Mouse (Mus musculus) neural tube, embryonic 11.5 days (tissue): Measurements from ENCODE around the gene Atad3a. TPM values are rescaled to one million over a fixed set of nuclear protein-coding genes. Genes with fewer than 3 reads are reported as not detected.
A peak's percentile ranks its signal among the peaks of the same experiment; 100 is the strongest.

Experiments used
- ATAC-seq: fragments of 200-750 bp; cut with Nextera tagmentation; 2 replicates; pipeline ENCODE4 v1.8.0; 2017; ENCODE audit warnings: moderate number of reproducible peaks, mild to moderate bottlenecking, moderate TSS enrichment, moderate library complexity; ENCODE audit not compliant: insufficient read depth, low FRiP score, low TSS enrichment
- DNase-seq: peaks from one replicate; pipeline ENCODE4 v3.0.0-alpha.2; 2015; ENCODE audit warnings: low spot score
- H3K27ac ChIP-seq: fragments of 300-500 bp; sonication (generic); 2 replicates; pipeline ENCODE4 v1.5.1; 2014; ENCODE audit warnings: low read depth, mild to moderate bottlenecking, low read length
- H3K27me3 ChIP-seq: fragments of 300-500 bp; sonication (generic); 2 replicates; pipeline ENCODE4 v1.6.1; 2014; ENCODE audit warnings: mild to moderate bottlenecking, low read length, mixed read lengths; ENCODE audit not compliant: control insufficient read depth, insufficient read depth
- H3K36me3 ChIP-seq: fragments of 300-500 bp; sonication (generic); 2 replicates; pipeline ENCODE4 v1.6.1; 2014; ENCODE audit warnings: mild to moderate bottlenecking, low read length, moderate library complexity, mixed read lengths; ENCODE audit not compliant: control insufficient read depth, insufficient read depth
- H3K4me1 ChIP-seq: fragments of 300-500 bp; sonication (generic); 2 replicates; pipeline ENCODE4 v1.6.1; 2014; ENCODE audit warnings: low read length, mixed read lengths; ENCODE audit not compliant: control insufficient read depth, insufficient read depth
- H3K4me2 ChIP-seq: fragments of 300-500 bp; sonication (generic); 2 replicates; pipeline ENCODE4 v1.6.1; 2014; ENCODE audit warnings: low read depth, mild to moderate bottlenecking, moderate library complexity
- H3K4me3 ChIP-seq: fragments of 300-500 bp; sonication (generic); 2 replicates; pipeline ENCODE4 v1.5.1; 2014; ENCODE audit warnings: low read depth, low read length
- H3K9ac ChIP-seq: fragments of 300-500 bp; sonication (generic); 2 replicates; pipeline ENCODE4 v1.6.1; 2014; ENCODE audit warnings: mild to moderate bottlenecking, low read length
- H3K9me3 ChIP-seq: fragments of 300-500 bp; sonication (generic); 2 replicates; pipeline ENCODE4 v1.6.1; 2016; ENCODE audit warnings: low read length; ENCODE audit not compliant: control insufficient read depth
- WGBS: fragments of 180-500 bp; shearing (Covaris S2); extraction: QIAGEN DNeasy Blood & Tissue Kit; methylation state at CpG from one replicate; pipeline ENCODE4 v1.1.7; 2014; 5-methylcytosine and 5-hydroxymethylcytosine counted together
- polyA plus RNA-seq: library from polyadenylated mRNA; unstranded; fragments of >200 nt; fragmentation: Nextera tagmentation; extraction: Ambion mirVana; gene quantifications from 2 replicates; pipeline ENCODE4 v1.2.1, GENCODE M21; 2014

Atad3a gene
- polyA plus RNA-seq = 92.4 and 101 TPM in 2 replicates

- Histone ChIP-seq H3K9me3 (no peaks in the 10 kb centered on the region), H3K4me3 (peak within 1 kb of the TSS; percentile 80), H3K9ac (peak within 1 kb of the TSS; percentile 69), H3K27me3 (no peaks in the 10 kb centered on the region), H3K27ac (no peak within 1 kb of the TSS), H3K4me1 (peaks cover 14% of the 10 kb centered on the region), H3K36me3 (peaks cover 7% of the 10 kb centered on the region; the same call in 1 of the 2 replicates), H3K4me2 (peak within 1 kb of the TSS; percentile 99)
- ATAC-seq = peak; percentile 94
- WGBS = under 1% methylated on average over 68 of the region's 68 CpGs
- peak; percentile 96 for DNase-seq
Measured at GRCm38 (mm10) chr4:155760613-155761355, at the start of gene Atad3a. TSS of gene Atad3a (minus strand) at chr4:155761093.

- Histone ChIP-seq H3K36me3 (peaks cover 9% of the 10 kb centered on the region), H3K9me3 (no peaks in the 10 kb centered on the region)
Measured at GRCm38 (mm10) chr4:155807841-155808240, 46.9 kb upstream of the Atad3a start.

GRCm38 (mm10) chr4:155803340-155804041 is 42.6 kb upstream of the Atad3a start:
- no peak overlapping the region for H3K27ac ChIP-seq

More at GRCm38 (mm10) chr4:155807841-155808240, 46.9 kb upstream of the Atad3a start:
- H3K27ac ChIP-seq = no peak overlapping the region
- no peak overlapping the region for H3K9ac ChIP-seq
- no peak for ATAC-seq
- 87% methylated on average over 3 of the region's 3 CpGs for WGBS
- H3K4me2 ChIP-seq = no peak overlapping the region
- DNase-seq = no peak
- peaks cover 15% of the 10 kb centered on the region for H3K4me1 ChIP-seq
- no peaks in the 10 kb centered on the region for H3K27me3 ChIP-seq
- H3K4me3 ChIP-seq = no peak overlapping the region

GRCm38 (mm10) chr4:155802741-155803339 is 41.9 kb upstream of the Atad3a start, which contains the start of gene Mrpl20:
TSS of gene Mrpl20 (plus strand) at chr4:155802878.
- DNase-seq = no peak
- WGBS = 15% methylated on average over 12 of the region's 12 CpGs
- H3K27ac ChIP-seq = no peak within 1 kb of the TSS

More at GRCm38 (mm10) chr4:155803340-155804041, 42.6 kb upstream of the Atad3a start:
- no peaks in the 10 kb centered on the region for H3K27me3 ChIP-seq
- H3K4me1 ChIP-seq = peaks cover 11% of the 10 kb centered on the region; the same call in 1 of the 2 replicates
- DNase-seq = peak; percentile 97
- H3K9me3 ChIP-seq = no peaks in the 10 kb centered on the region
- under 1% methylated on average over 58 of the region's 58 CpGs for WGBS
- H3K4me3 ChIP-seq = peak overlapping the region; percentile 89
- peak overlapping the region; percentile 76 for H3K4me2 ChIP-seq
- H3K36me3 ChIP-seq = peaks cover 7% of the 10 kb centered on the region
- peak; percentile 99 for ATAC-seq
- H3K9ac ChIP-seq = peak overlapping the region; percentile 78

GRCm38 (mm10) chr4:155802075-155802474 is 41.2 kb upstream of the Atad3a start:
- H3K4me2 ChIP-seq = no peak overlapping the region
- H3K4me1 ChIP-seq = peaks cover 11% of the 10 kb centered on the region; the same call in 1 of the 2 replicates
- 100% methylated on average over 1 of the region's 1 CpGs for WGBS
- H3K9ac ChIP-seq = no peak overlapping the region
- H3K36me3 ChIP-seq = no peaks in the 10 kb centered on the region; the same call in none of the 2 replicates
- H3K4me3 ChIP-seq = no peak overlapping the region
- no peaks in the 10 kb centered on the region for H3K9me3 ChIP-seq
- DNase-seq (no peak), ATAC-seq (no peak)
- H3K27me3 ChIP-seq = no peaks in the 10 kb centered on the region
- no peak overlapping the region for H3K27ac ChIP-seq

More at GRCm38 (mm10) chr4:155802741-155803339, 41.9 kb upstream of the Atad3a start, which contains the start of gene Mrpl20:
- ATAC-seq = no peak
- H3K4me1 ChIP-seq = peaks cover 11% of the 10 kb centered on the region; the same call in 1 of the 2 replicates
- H3K9ac ChIP-seq = peak within 1 kb of the TSS; percentile 78
- no peaks in the 10 kb centered on the region for H3K9me3 ChIP-seq
- peak within 1 kb of the TSS; percentile 76 for H3K4me2 ChIP-seq
- no peaks in the 10 kb centered on the region for H3K27me3 ChIP-seq
- H3K4me3 ChIP-seq = peak within 1 kb of the TSS; percentile 89
- H3K36me3 ChIP-seq = peaks cover 4% of the 10 kb centered on the region

GRCm38 (mm10) chr4:155793730-155794129 is 32.8 kb upstream of the Atad3a start:
- Histone ChIP-seq H3K4me2 (no peak overlapping the region), H3K4me1 (no peaks in the 10 kb centered on the region), H3K9me3 (no peaks in the 10 kb centered on the region), H3K27ac (no peak overlapping the region), H3K9ac (no peak overlapping the region), H3K27me3 (no peaks in the 10 kb centered on the region), H3K36me3 (no peaks in the 10 kb centered on the region), H3K4me3 (no peak overlapping the region)
- ATAC-seq = no peak
- no peak for DNase-seq
- WGBS = 81% methylated on average over 2 of the region's 2 CpGs

- WGBS = 77% methylated on average over 24 of the region's 24 CpGs
- H3K9me3 ChIP-seq = no peaks in the 10 kb centered on the region
- H3K4me2 ChIP-seq = no peak overlapping the region
- no peaks in the 10 kb centered on the region for H3K36me3 ChIP-seq
- H3K27me3 ChIP-seq = no peaks in the 10 kb centered on the region
- H3K9ac ChIP-seq = no peak overlapping the region
- no peak for DNase-seq
- no peak for ATAC-seq
- H3K4me1 ChIP-seq = no peaks in the 10 kb centered on the region
- H3K27ac ChIP-seq = no peak overlapping the region
- H3K4me3 ChIP-seq = no peak overlapping the region
Measured at GRCm38 (mm10) chr4:155791240-155791933, 30.5 kb upstream of the Atad3a start.

- H3K27ac ChIP-seq = no peak overlapping the region
- H3K9ac ChIP-seq = no peak overlapping the region
- H3K4me1 ChIP-seq = no peaks in the 10 kb centered on the region
- ATAC-seq = no peak
- H3K27me3 ChIP-seq = no peaks in the 10 kb centered on the region
- no peaks in the 10 kb centered on the region for H3K36me3 ChIP-seq
- no peak for DNase-seq
- WGBS = 71% methylated on average over 3 of the region's 3 CpGs
- H3K4me2 ChIP-seq = no peak overlapping the region
- H3K9me3 ChIP-seq = no peaks in the 10 kb centered on the region
- H3K4me3 ChIP-seq = no peak overlapping the region
Measured at GRCm38 (mm10) chr4:155790650-155791161, 29.8 kb upstream of the Atad3a start.
